ENCODE assay signal across 13 mouse cellular contexts in genomic region chr5:53924005-53924404, GRCm38 (mm10).
A peak's percentile ranks its signal among the peaks of the same experiment; 100 is the strongest.
DNase-seq lines count a peak whose midpoint lies in the region; ATAC-seq and TF ChIP-seq lines count a peak whose summit lies in the region.
"Had no signal": no experiment of that assay in that cellular context is flagged by ENCODE, and none has a peak within 500 bp of the region (broad histone marks: within the 10 kb centered on the region; RNA-seq: fewer than 3 reads in every experiment).

No protein-coding gene starts in this region.

- H3K4me3 ChIP-seq in kidney, embryonic 14.5 days (ENCODE audit: low read length), result no peak overlapping the region
- H3K4me3 ChIP-seq in lung, postnatal 0 days (ENCODE audit: low read depth, low read length), result no peak overlapping the region
- H3K4me3 ChIP-seq: heart, embryonic 13.5 days; hindbrain, embryonic 15.5 days had no signal

- no peak overlapping the region for H3K27ac ChIP-seq in kidney, embryonic 14.5 days (ENCODE audit: low read depth, low read length)
- no peak overlapping the region for H3K27ac ChIP-seq in lung, postnatal 0 days (ENCODE audit: low read length)
- H3K27ac ChIP-seq: heart, embryonic 13.5 days; hindbrain, embryonic 15.5 days had no signal

- H3K4me2 ChIP-seq in kidney, embryonic 14.5 days (replicated peaks; ENCODE audit: low read depth, low read length), result no peak overlapping the region
- no peak overlapping the region for H3K4me2 ChIP-seq in lung, postnatal 0 days (replicated peaks; ENCODE audit: low read depth, low read length)
- H3K4me2 ChIP-seq: heart, embryonic 13.5 days; hindbrain, embryonic 15.5 days had no signal

- no peaks in the 10 kb centered on the region for H3K27me3 ChIP-seq in kidney, embryonic 14.5 days (ENCODE audit: control insufficient read depth, insufficient read depth, low read length)
- H3K27me3 ChIP-seq in lung, postnatal 0 days (replicated peaks; ENCODE audit: insufficient read depth, low read length), result no peaks in the 10 kb centered on the region
- H3K27me3 ChIP-seq: hindbrain, embryonic 15.5 days had no signal

- peaks cover 4% of the 10 kb centered on the region; the same call in 1 of the 2 replicates for H3K4me1 ChIP-seq in kidney, embryonic 14.5 days (ENCODE audit: control insufficient read depth, insufficient read depth, low read length)
- H3K4me1 ChIP-seq in lung, postnatal 0 days (ENCODE audit: insufficient read depth, low read depth, low read length), result no peaks in the 10 kb centered on the region

- TF ChIP-seq CTCF in lung, postnatal 0 days (IDR thresholded peaks at IDR 0.05), result peak; percentile 63

- DNase-seq in adrenal gland, postnatal 10 days, result peak; percentile 13
- no peak for DNase-seq in adrenal gland, postnatal 14 days
- no peak for DNase-seq in kidney, adult 9 months
- DNase-seq in lung, postnatal 0 days (ENCODE audit: low spot score), result peak; percentile 38
- DNase-seq in lung, postnatal 4 days, result no peak
- no peak for DNase-seq in adrenal gland, adult 8-10 months
- DNase-seq: layer of hippocampus, adult 9-11 months; thymus, adult 18-20 months had no signal

- no peaks in the 10 kb centered on the region for H3K9me3 ChIP-seq in kidney, embryonic 14.5 days (ENCODE audit: control insufficient read depth, low read length)
- no peaks in the 10 kb centered on the region for H3K9me3 ChIP-seq in lung, postnatal 0 days (ENCODE audit: low read length)
- H3K9me3 ChIP-seq: hindbrain, embryonic 15.5 days had no signal

- WGBS in kidney, embryonic 14.5 days, result 71% methylated on average over 4 of the region's 4 CpGs
- WGBS in lung, postnatal 0 days, result 48% methylated on average over 4 of the region's 4 CpGs

- H3K9ac ChIP-seq in kidney, embryonic 14.5 days (ENCODE audit: low read depth, low read length), result no peak overlapping the region
- no peak overlapping the region for H3K9ac ChIP-seq in lung, postnatal 0 days (replicated peaks; ENCODE audit: low read depth)
- H3K9ac ChIP-seq: heart, embryonic 13.5 days; hindbrain, embryonic 15.5 days had no signal

- TF ChIP-seq EP300 in lung, postnatal 0 days (IDR thresholded peaks at IDR 0.05), result no peak

- ATAC-seq in kidney, embryonic 14.5 days (ENCODE audit: low FRiP score, low TSS enrichment), result peak; percentile 43; the same call in 1 of the 2 replicates
- ATAC-seq in lung, postnatal 0 days, result peak; percentile 38
- no peak for ATAC-seq in frontal cortex, adult (ENCODE audit: low TSS enrichment)

- no peaks in the 10 kb centered on the region for H3K36me3 ChIP-seq in kidney, embryonic 14.5 days (ENCODE audit: control insufficient read depth, insufficient read depth, low read length)
- H3K36me3 ChIP-seq in lung, postnatal 0 days (ENCODE audit: insufficient read depth, low read length), result no peaks in the 10 kb centered on the region
- H3K36me3 ChIP-seq: G1E; hindbrain, embryonic 15.5 days had no signal

Comparison
In these comparisons a context has a peak if more than half of its experiments do, and no peak if none do; other contexts are left out.
1. DNase-seq: peak in adrenal gland, postnatal 10 days (single experiment) and lung, postnatal 0 days (single experiment); none in adrenal gland, postnatal 14 days (single experiment), kidney, adult 9 months (single experiment), lung, postnatal 4 days (0 of 2) and adrenal gland, adult 8-10 months (single experiment).